Mouse (Mus musculus) forebrain, postnatal 0 days (tissue): ENCODE data around the gene Tmem254a. TPM values are rescaled to one million over a fixed set of nuclear protein-coding genes. Genes with fewer than 3 reads are reported as not detected.
"Not testable (repeated sequence)": the region's sequence is repeated elsewhere in the genome, so short reads cannot be mapped to it uniquely, and the experiment has no call there.

Source experiments
- ATAC-seq: fragments of 200-750 bp; cut with Nextera tagmentation; 2 replicates; pipeline ENCODE4 v1.8.0; 2017; ENCODE audit warnings: mild to moderate bottlenecking, moderate library complexity
- DNase-seq: peaks from one replicate; pipeline ENCODE4 v3.0.0-alpha.2; 2015
- H3K27ac ChIP-seq: fragments of 300-500 bp; sonication (generic); 2 replicates; pipeline ENCODE4 v1.5.1; 2014; ENCODE audit warnings: low read depth, mild to moderate bottlenecking, antibody characterized with exemption, low read length, moderate library complexity, mixed read lengths
- H3K27me3 ChIP-seq: fragments of 300-500 bp; sonication (generic); 2 replicates; pipeline ENCODE4 v1.6.1; 2014; ENCODE audit warnings: mild to moderate bottlenecking, low read length, mixed read lengths; ENCODE audit not compliant: insufficient read depth
- H3K36me3 ChIP-seq: fragments of 300-500 bp; sonication (generic); 2 replicates; pipeline ENCODE4 v1.6.1; 2014; ENCODE audit warnings: mild to moderate bottlenecking, moderate library complexity; ENCODE audit not compliant: insufficient read depth
- H3K4me1 ChIP-seq: fragments of 300-500 bp; sonication (generic); 2 replicates; pipeline ENCODE4 v1.6.1; 2014; ENCODE audit warnings: antibody characterized with exemption; ENCODE audit not compliant: insufficient read depth
- H3K4me2 ChIP-seq: fragments of 300-500 bp; sonication (generic); 2 replicates; pipeline ENCODE4 v1.6.1; 2014; ENCODE audit warnings: low read depth, mild to moderate bottlenecking, moderate library complexity
- H3K4me3 ChIP-seq: fragments of 300-500 bp; sonication (generic); 2 replicates; pipeline ENCODE4 v1.5.1; 2014; ENCODE audit warnings: low read depth, low read length, mixed read lengths
- H3K9ac ChIP-seq: fragments of 300-500 bp; sonication (generic); 2 replicates; pipeline ENCODE4 v1.6.1; 2014; ENCODE audit warnings: mild to moderate bottlenecking
- H3K9me3 ChIP-seq: fragments of 300-500 bp; sonication (generic); 2 replicates; pipeline ENCODE4 v1.6.1; 2016; ENCODE audit warnings: low read length
- WGBS: fragments of 180-500 bp; shearing (Covaris S2); extraction: QIAGEN DNeasy Blood & Tissue Kit; methylation state at CpG from one replicate; pipeline ENCODE4 v1.1.7; 2014; 5-methylcytosine and 5-hydroxymethylcytosine counted together
- polyA plus RNA-seq: library from polyadenylated mRNA; unstranded; fragments of >200 nt; fragmentation: Nextera tagmentation; extraction: Ambion mirVana; gene quantifications from 2 replicates; pipeline ENCODE4 v1.2.1, GENCODE M21; 2015
- total RNA-seq: library from RNA; depleted of rRNA; stranded (reverse); fragments of >200 nt; gene quantifications from 2 replicates; pipeline ENCODE4 v1.2.3, GENCODE M21; 2014; rRNA removed

The Tmem254a gene
- total and polyA plus RNA-seq, 2 experiments from 2014 or later = 5.7 to 10.1 TPM

DNA sequence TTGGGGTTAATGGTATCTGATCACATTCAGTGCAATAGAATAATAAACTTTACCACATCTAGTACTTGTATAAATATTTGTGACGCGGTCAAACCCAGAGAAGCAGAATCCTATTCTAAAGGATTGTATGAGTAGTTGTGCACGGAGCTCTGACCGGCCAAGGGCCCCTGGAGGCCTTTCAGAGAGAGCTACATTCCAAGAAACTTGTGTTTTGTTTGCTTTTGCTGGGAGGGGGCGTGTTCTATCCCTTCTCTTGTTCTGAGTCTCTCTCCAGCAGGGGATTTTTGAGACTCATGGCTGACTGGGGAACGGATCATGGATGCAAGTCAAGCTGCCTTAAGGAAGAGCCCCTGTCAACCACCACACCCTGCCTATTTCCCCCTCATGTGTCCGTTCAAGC is 31.8 kb downstream of the Tmem254a start:
- H3K4me3 ChIP-seq, DNase-seq, H3K27ac ChIP-seq, H3K9me3 ChIP-seq, H3K36me3 ChIP-seq, ATAC-seq, H3K4me1 ChIP-seq, H3K4me2 ChIP-seq, H3K27me3 ChIP-seq, H3K9ac ChIP-seq: not testable (repeated sequence)
- WGBS = no CpG with 5 or more reads among the region's 7 CpGs

DNA sequence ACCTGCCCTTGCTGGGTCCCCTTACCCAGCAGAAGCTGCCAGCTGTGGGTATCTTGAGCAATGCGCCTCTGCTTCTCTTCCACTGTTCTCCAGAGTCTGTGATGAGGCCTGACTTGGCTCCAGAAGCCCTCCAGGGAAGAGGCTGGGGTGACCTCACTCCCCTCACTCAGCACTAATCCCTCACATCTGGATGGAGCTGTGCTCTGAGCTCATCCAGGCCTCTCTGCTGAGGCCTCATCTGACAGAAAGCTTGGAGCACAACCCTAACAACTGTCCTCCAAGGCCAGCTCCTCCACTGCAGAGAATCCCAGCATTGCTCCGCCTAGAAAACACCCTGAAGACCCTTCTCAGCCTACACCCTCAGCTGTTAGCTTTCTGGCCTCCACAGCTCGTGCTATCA is 32.9 kb downstream of the Tmem254a start:
- not testable (repeated sequence) for H3K27me3 ChIP-seq, ATAC-seq, H3K4me2 ChIP-seq, H3K9ac ChIP-seq, H3K36me3 ChIP-seq, DNase-seq, H3K9me3 ChIP-seq, H3K27ac ChIP-seq, H3K4me1 ChIP-seq, H3K4me3 ChIP-seq
- no CpG with 5 or more reads among the region's 3 CpGs for WGBS

DNA sequence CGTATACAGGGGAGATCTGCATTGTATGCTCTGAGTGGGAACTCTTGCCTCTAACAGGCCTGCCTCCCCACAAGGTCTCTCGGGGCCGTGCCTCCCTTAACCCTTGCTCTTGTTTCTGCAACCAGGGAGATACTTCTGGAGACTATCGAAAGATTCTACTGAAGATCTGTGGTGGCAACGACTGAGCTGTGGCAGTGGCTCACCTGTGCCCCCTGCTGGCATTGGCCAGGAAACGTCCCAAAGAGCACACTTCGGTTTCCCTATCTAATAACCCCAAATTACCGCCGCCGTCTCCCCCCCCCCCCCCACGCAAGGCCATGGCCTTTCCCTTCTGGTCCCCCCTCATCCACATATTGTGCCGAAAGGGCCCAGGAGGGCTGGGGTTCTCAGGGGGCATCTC is 41.6 kb downstream of the Tmem254a start:
- H3K27me3 ChIP-seq, H3K9ac ChIP-seq, H3K4me2 ChIP-seq, ATAC-seq, DNase-seq, H3K36me3 ChIP-seq, H3K9me3 ChIP-seq, H3K4me3 ChIP-seq, H3K27ac ChIP-seq, H3K4me1 ChIP-seq: not testable (repeated sequence)
- no CpG with 5 or more reads among the region's 12 CpGs for whole genome bisulfite sequencing

DNA sequence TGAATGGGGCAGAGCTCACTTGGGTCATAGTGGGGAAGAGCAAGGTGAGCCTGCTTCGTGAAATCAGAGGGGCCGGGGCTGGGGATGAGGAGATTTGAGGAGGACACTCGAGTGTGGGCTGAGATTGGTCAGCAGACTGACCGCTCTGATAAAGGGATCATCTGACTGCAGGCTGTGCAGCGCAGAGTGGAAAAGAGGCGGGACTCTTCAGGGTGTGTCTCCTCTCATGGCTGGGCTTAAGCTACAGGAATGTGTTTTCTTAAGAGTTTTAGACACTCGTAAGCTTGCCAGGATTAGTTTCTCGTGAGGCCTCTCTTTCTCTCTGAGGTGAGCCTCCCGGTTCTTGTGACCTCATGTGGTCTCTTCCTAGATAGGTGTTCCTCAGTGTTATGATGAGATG is 45.7 kb downstream of the Tmem254a start:
- WGBS = no CpG with 5 or more reads among the region's 9 CpGs
- not testable (repeated sequence) for DNase-seq

DNA sequence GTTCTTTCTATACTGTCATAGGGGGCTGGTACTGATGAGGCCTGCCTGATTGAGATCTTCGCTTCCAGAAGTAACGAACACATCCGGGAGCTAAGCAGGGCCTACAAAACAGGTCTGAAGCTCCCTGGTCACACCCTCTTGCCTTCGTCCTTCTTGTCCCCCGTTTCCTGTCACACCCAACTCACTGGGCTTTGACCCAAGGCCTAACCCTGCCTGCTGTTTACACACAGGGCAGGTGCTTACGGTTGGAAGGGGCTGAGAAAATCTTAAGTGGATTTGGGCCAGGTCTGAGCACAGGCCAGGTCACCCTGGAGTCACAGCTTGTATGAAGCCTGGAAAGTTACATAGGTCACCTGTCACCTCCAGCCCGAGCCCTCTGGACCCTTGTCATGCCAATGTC is 50.8 kb downstream of the Tmem254a start:
- H3K9ac ChIP-seq, H3K4me2 ChIP-seq, H3K4me3 ChIP-seq, H3K36me3 ChIP-seq, H3K9me3 ChIP-seq, H3K27ac ChIP-seq, H3K27me3 ChIP-seq, DNase-seq, H3K4me1 ChIP-seq, ATAC-seq: not testable (repeated sequence)
- WGBS = no CpG with 5 or more reads among the region's 7 CpGs

More for the DNA sequence above, 45.7 kb downstream of the Tmem254a start:
- H3K9me3 ChIP-seq, H3K36me3 ChIP-seq, H3K4me3 ChIP-seq, H3K27ac ChIP-seq, H3K4me2 ChIP-seq, ATAC-seq, H3K4me1 ChIP-seq, H3K9ac ChIP-seq, H3K27me3 ChIP-seq: not testable (repeated sequence)

Other genes starting within 250 kb of the Tmem254a start
- gene Ppif, start 233.5 kb downstream of the Tmem254a start, total RNA-seq = 33.3 and 39.7 TPM in 2 replicates
- gene Ppif, start 233.5 kb downstream of the Tmem254a start, polyA plus RNA-seq = 35.0 and 35.3 TPM in 2 replicates
- gene Zcchc24, start 158.6 kb downstream of the Tmem254a start, total RNA-seq = 25.4 and 28.7 TPM in 2 replicates
- gene Zcchc24, start 158.6 kb downstream of the Tmem254a start, polyA plus RNA-seq = 11.1 and 14.7 TPM in 2 replicates
- gene Anxa11, start 85.5 kb downstream of the Tmem254a start, total RNA-seq = 2.0 and 3.0 TPM in 2 replicates
- 3.7 and 4.2 TPM in 2 replicates for gene Anxa11, start 85.5 kb downstream of the Tmem254a start, polyA plus RNA-seq
- gene Plac9a, start 24.6 kb downstream of the Tmem254a start, total RNA-seq = 2.0 TPM in 1 of 2 replicates, not detected in the other
- gene Plac9a, start 24.6 kb downstream of the Tmem254a start, polyA plus RNA-seq = 0.70 TPM in 1 of 2 replicates, not detected in the other
- 0.33 TPM in 1 of 2 replicates, not detected in the other for gene Cphx1, start 10.6 kb upstream of the Tmem254a start, total RNA-seq
- gene Cphx1, start 10.6 kb upstream of the Tmem254a start, polyA plus RNA-seq = 0.16 TPM in 1 of 2 replicates, not detected in the other
- 1.2 and 6.4 TPM in 2 replicates for gene Duxbl1, start 50.9 kb upstream of the Tmem254a start, total RNA-seq
- gene Duxbl1, start 50.9 kb upstream of the Tmem254a start, polyA plus RNA-seq = 1.1 and 2.0 TPM in 2 replicates
- 25.4 and 30.7 TPM in 2 replicates for gene Gm9780, start 115.0 kb upstream of the Tmem254a start, total RNA-seq
- 13.3 and 16.3 TPM in 2 replicates for gene Gm9780, start 115.0 kb upstream of the Tmem254a start, polyA plus RNA-seq
- 24.2 and 40.0 TPM in 2 replicates for gene Tmem254c, start 139.7 kb upstream of the Tmem254a start, total RNA-seq
- 36.2 and 40.9 TPM in 2 replicates for gene Tmem254c, start 139.7 kb upstream of the Tmem254a start, polyA plus RNA-seq
- gene Cphx2, start 153.8 kb upstream of the Tmem254a start, total RNA-seq = not detected in 2 replicates
- not detected in 2 replicates for gene Cphx2, start 153.8 kb upstream of the Tmem254a start, polyA plus RNA-seq
- not detected in 2 replicates for gene Cphx3, start 154.6 kb upstream of the Tmem254a start, total RNA-seq
- not detected in 2 replicates for gene Cphx3, start 154.6 kb upstream of the Tmem254a start, polyA plus RNA-seq
- 0.67 and 3.8 TPM in 2 replicates for gene Duxbl2, start 190.7 kb upstream of the Tmem254a start, total RNA-seq
- gene Duxbl2, start 190.7 kb upstream of the Tmem254a start, polyA plus RNA-seq = 1.9 TPM in 1 of 2 replicates, not detected in the other